In genomic region chr12:108200094-108200493, GRCm38 (mm10) we compare ENCODE assay signal across 14 mouse cellular contexts.
"Had no signal": no experiment of that assay in that cellular context is flagged by ENCODE, and none has a peak within 500 bp of the region (broad histone marks: within the 10 kb centered on the region; RNA-seq: fewer than 3 reads in every experiment).

No protein-coding gene starts in this region.

- DNase-seq: kidney, adult 2 months; liver, embryonic 13.5 days; lung, adult 2 months; lung, postnatal 14 days; midbrain, embryonic 14.5 days; right cerebral cortex, adult 18-20 months; right cerebral cortex, postnatal 14 days; right cerebral cortex, postnatal 4 days; thymus, postnatal 25 days had no signal

- H3K27me3 ChIP-seq: liver, embryonic 13.5 days; neural tube, embryonic 13.5 days had no signal

- ATAC-seq: intestine, postnatal 0 days had no signal

- H3K27ac ChIP-seq: kidney, postnatal 0 days; liver, embryonic 13.5 days; neural tube, embryonic 13.5 days; stomach, postnatal 0 days had no signal

- H3K4me3 ChIP-seq: liver, embryonic 13.5 days; neural tube, embryonic 13.5 days had no signal

- H3K9ac ChIP-seq: liver, embryonic 13.5 days; neural tube, embryonic 13.5 days had no signal

- H3K9me3 ChIP-seq: liver, embryonic 13.5 days; neural tube, embryonic 13.5 days had no signal

- H3K4me2 ChIP-seq: liver, embryonic 13.5 days; midbrain, embryonic 11.5 days; neural tube, embryonic 13.5 days had no signal

- H3K4me1 ChIP-seq: liver, embryonic 13.5 days; neural tube, embryonic 13.5 days had no signal
